Mouse (Mus musculus) intestine, postnatal 0 days (tissue): Measurements from ENCODE around the gene Mrpl54. TPM values are rescaled to one million over a fixed set of nuclear protein-coding genes. Genes with fewer than 3 reads are reported as not detected.
A peak's percentile ranks its signal among the peaks of the same experiment; 100 is the strongest.

Experiments
- ATAC-seq: fragments of 200-750 bp; cut with Nextera tagmentation; 2 replicates; pipeline ENCODE4 v1.8.0; 2017; ENCODE audit warnings: mild to moderate bottlenecking, moderate TSS enrichment, moderate library complexity
- H3K27ac ChIP-seq: fragments of 300-500 bp; sonication (generic); 2 replicates; pipeline ENCODE4 v1.5.1; 2014; ENCODE audit warnings: mild to moderate bottlenecking, low read depth, low read length, moderate library complexity
- H3K27me3 ChIP-seq: fragments of 300-500 bp; sonication (generic); replicated peaks from 2 replicates; pipeline ENCODE4 v1.6.1; 2014; ENCODE audit warnings: low read length, mixed read lengths; ENCODE audit not compliant: control insufficient read depth, insufficient read depth
- H3K36me3 ChIP-seq: fragments of 300-500 bp; sonication (generic); 2 replicates; pipeline ENCODE4 v1.6.1; 2014; ENCODE audit warnings: mild to moderate bottlenecking, moderate library complexity; ENCODE audit not compliant: control insufficient read depth, insufficient read depth
- H3K4me1 ChIP-seq: fragments of 300-500 bp; sonication (generic); replicated peaks from 2 replicates; pipeline ENCODE4 v1.6.1; 2014; ENCODE audit warnings: antibody characterized with exemption, low read length, mixed read lengths; ENCODE audit not compliant: control insufficient read depth, insufficient read depth
- H3K4me2 ChIP-seq: fragments of 300-500 bp; sonication (generic); replicated peaks from 2 replicates; pipeline ENCODE4 v1.6.1; 2014; ENCODE audit warnings: low read depth, mild to moderate bottlenecking, moderate library complexity
- H3K4me3 ChIP-seq: fragments of 300-500 bp; sonication (generic); 2 replicates; pipeline ENCODE4 v1.5.1; 2014; ENCODE audit warnings: low read depth, low read length
- H3K9ac ChIP-seq: fragments of 300-500 bp; sonication (generic); 2 replicates; pipeline ENCODE4 v1.6.1; 2014; ENCODE audit warnings: mild to moderate bottlenecking, low read depth, low read length
- H3K9me3 ChIP-seq: fragments of 300-500 bp; sonication (generic); 2 replicates; pipeline ENCODE4 v1.6.1; 2016; ENCODE audit warnings: mixed run types; ENCODE audit not compliant: control insufficient read depth
- CTCF ChIP-seq: sonication (generic); IDR thresholded peaks from 2 replicates; pipeline ENCODE4 v1.5.1; 2016; ENCODE audit warnings: low read depth, mild to moderate bottlenecking, control low read depth, antibody characterized with exemption, moderate library complexity
- WGBS: fragments of 180-500 bp; shearing (Covaris S2); extraction: QIAGEN DNeasy Blood & Tissue Kit; methylation state at CpG from one replicate; pipeline ENCODE4 v1.1.7; 2014; 5-methylcytosine and 5-hydroxymethylcytosine counted together
- polyA plus RNA-seq: library from polyadenylated mRNA; unstranded; fragments of >200 nt; fragmentation: Nextera tagmentation; extraction: Ambion mirVana; gene quantifications from 2 replicates; pipeline ENCODE4 v1.2.1, GENCODE M21; 2015

Gene Mrpl54
- polyA plus RNA-seq, 1 experiment from 2014 or later, result 287 TPM

GRCm38 (mm10) chr10:81285694-81286450, 19.1 kb upstream of the Mrpl54 start:
- under 1% methylated on average over 54 of the region's 54 CpGs for WGBS
- peaks cover 7% of the 10 kb centered on the region; the same call in 1 of the 2 replicates for H3K36me3 ChIP-seq
- H3K9me3 ChIP-seq, result no peaks in the 10 kb centered on the region
- 0 out of 2 replicates have a peak, but pooled peaks have one; percentile 19 for TF ChIP-seq CTCF
- no peaks in the 10 kb centered on the region for H3K27me3 ChIP-seq
- peak overlapping the region; percentile 92 for H3K27ac ChIP-seq
- ATAC-seq, result peak; percentile 68
- peak overlapping the region; percentile 63 for H3K9ac ChIP-seq
- H3K4me3 ChIP-seq, result peak overlapping the region; percentile 62
- peak overlapping the region; percentile 60 for H3K4me2 ChIP-seq
- H3K4me1 ChIP-seq, result peaks cover 7% of the 10 kb centered on the region; the same call in 1 of the 2 replicates

- ATAC-seq, result peak; percentile 10; the same call in 1 of the 2 replicates
- H3K36me3 ChIP-seq, result peaks cover 19% of the 10 kb centered on the region
- peak overlapping the region; percentile 60 for H3K4me2 ChIP-seq
- 7% methylated on average over 17 of the region's 17 CpGs for WGBS
- H3K9me3 ChIP-seq, result no peaks in the 10 kb centered on the region
- peak overlapping the region; percentile 92; the same call in 1 of the 2 replicates for H3K27ac ChIP-seq
- peak overlapping the region; percentile 62 for H3K4me3 ChIP-seq
- peak overlapping the region; percentile 63; the same call in 1 of the 2 replicates for H3K9ac ChIP-seq
- H3K27me3 ChIP-seq, result no peaks in the 10 kb centered on the region
- H3K4me1 ChIP-seq, result peaks cover 7% of the 10 kb centered on the region; the same call in 1 of the 2 replicates
- TF ChIP-seq CTCF, result no peak
These were observed 18.0 kb upstream of the Mrpl54 start for GRCm38 (mm10) chr10:81284719-81285118.

GRCm38 (mm10) chr10:81284189-81284588, 17.5 kb upstream of the Mrpl54 start:
- Histone ChIP-seq H3K9me3 (no peaks in the 10 kb centered on the region), H3K36me3 (peaks cover 22% of the 10 kb centered on the region), H3K4me1 (peaks cover 7% of the 10 kb centered on the region; the same call in 1 of the 2 replicates), H3K9ac (no peak overlapping the region), H3K4me2 (peak overlapping the region; percentile 60), H3K27me3 (no peaks in the 10 kb centered on the region), H3K27ac (0 out of 2 replicates have a peak overlapping the region, but pooled peaks have one; percentile 92), H3K4me3 (peak overlapping the region; percentile 62)
- no peak for ATAC-seq
- TF ChIP-seq CTCF, result no peak
- WGBS, result 43% methylated on average over 6 of the region's 6 CpGs

GRCm38 (mm10) chr10:81279496-81279895, 12.8 kb upstream of the Mrpl54 start:
- ATAC-seq, result no peak
- 45% methylated on average over 10 of the region's 10 CpGs for WGBS
- H3K4me1 ChIP-seq, result no peaks in the 10 kb centered on the region
- H3K4me3 ChIP-seq, result no peak overlapping the region
- no peaks in the 10 kb centered on the region for H3K9me3 ChIP-seq
- H3K9ac ChIP-seq, result no peak overlapping the region
- H3K27ac ChIP-seq, result no peak overlapping the region
- H3K27me3 ChIP-seq, result no peaks in the 10 kb centered on the region
- H3K4me2 ChIP-seq, result no peak overlapping the region
- no peak for TF ChIP-seq CTCF
- peaks cover 48% of the 10 kb centered on the region for H3K36me3 ChIP-seq

GRCm38 (mm10) chr10:81277676-81278075, 10.9 kb upstream of the Mrpl54 start:
- 0 out of 2 replicates have a peak, but pooled peaks have one; percentile 20 for TF ChIP-seq CTCF
- Histone ChIP-seq H3K36me3 (peaks cover 67% of the 10 kb centered on the region), H3K27me3 (no peaks in the 10 kb centered on the region), H3K9ac (no peak overlapping the region), H3K4me3 (no peak overlapping the region), H3K9me3 (no peaks in the 10 kb centered on the region), H3K4me1 (no peaks in the 10 kb centered on the region), H3K27ac (no peak overlapping the region), H3K4me2 (no peak overlapping the region)
- 83% methylated on average over 22 of the region's 22 CpGs for WGBS
- no peak for ATAC-seq

- no peak for TF ChIP-seq CTCF
- Histone ChIP-seq H3K9me3 (no peaks in the 10 kb centered on the region), H3K36me3 (peaks cover 68% of the 10 kb centered on the region), H3K4me3 (no peak overlapping the region), H3K4me1 (0 out of 2 replicates have a peak, but pooled peaks cover 3% of the 10 kb centered on the region), H3K9ac (no peak overlapping the region), H3K4me2 (no peak overlapping the region), H3K27ac (peak overlapping the region; percentile 28), H3K27me3 (no peaks in the 10 kb centered on the region)
- no peak for ATAC-seq
- whole genome bisulfite sequencing, result 90% methylated on average over 19 of the region's 19 CpGs
These were observed 7.1 kb upstream of the Mrpl54 start for GRCm38 (mm10) chr10:81273842-81274241.
